Mouse (Mus musculus) urinary bladder, adult 2 months (tissue): ENCODE measurements around the gene Lcn12. TPM values are rescaled to one million over a fixed set of nuclear protein-coding genes. Genes with fewer than 3 reads are reported as not detected.

Experiments used
- DNase-seq: peaks from one replicate; pipeline ENCODE4 v3.0.0; 2022; ENCODE audit warnings: low spot score
- polyA plus RNA-seq: library from polyadenylated mRNA; depleted of rRNA; stranded (reverse); fragments of >200 nt; gene quantifications from 2 replicates; pipeline ENCODE4 v1.2.3, GENCODE M21; 2012; rRNA removed

Lcn12 gene
- polyA plus RNA-seq, 1 experiment: not detected

- DNase-seq: no peak
Observed at GRCm38 (mm10) chr2:25460135-25460534, 33.6 kb downstream of the Lcn12 start.

- DNase-seq: no peak
Observed at GRCm38 (mm10) chr2:25458911-25459310, 34.8 kb downstream of the Lcn12 start.

- DNase-seq: no peak
Observed at GRCm38 (mm10) chr2:25457022-25457896, 36.5 kb downstream of the Lcn12 start.

- DNase-seq: no peak
Observed at GRCm38 (mm10) chr2:25456205-25456953, 37.3 kb downstream of the Lcn12 start, which contains the start of gene Clic3. Gene Clic3 (plus strand): TSS chr2:25456838.

DNA sequence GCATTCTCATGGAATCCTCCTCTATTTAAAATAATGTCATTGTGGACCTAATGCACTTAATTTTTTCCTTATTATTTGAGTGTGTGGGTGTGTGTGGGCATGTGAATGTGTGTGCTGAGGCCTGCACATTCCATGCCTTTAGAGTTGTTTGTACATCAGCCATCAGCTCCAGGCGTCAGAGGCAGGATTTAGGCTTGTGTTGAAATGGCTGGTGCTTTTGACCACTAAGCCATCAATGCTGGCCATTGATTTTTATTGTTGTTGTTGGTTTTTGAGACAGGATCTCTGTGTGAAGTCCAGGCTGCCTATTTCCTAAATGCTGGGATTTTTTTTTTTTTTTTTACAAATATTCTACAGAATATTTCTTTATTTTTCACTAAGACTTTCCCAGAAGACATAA lies 40.8 kb downstream of the Lcn12 start:
- DNase-seq: no peak

GRCm38 (mm10) chr2:25450853-25451647 lies 42.7 kb downstream of the Lcn12 start:
- DNase-seq: no peak

DNA sequence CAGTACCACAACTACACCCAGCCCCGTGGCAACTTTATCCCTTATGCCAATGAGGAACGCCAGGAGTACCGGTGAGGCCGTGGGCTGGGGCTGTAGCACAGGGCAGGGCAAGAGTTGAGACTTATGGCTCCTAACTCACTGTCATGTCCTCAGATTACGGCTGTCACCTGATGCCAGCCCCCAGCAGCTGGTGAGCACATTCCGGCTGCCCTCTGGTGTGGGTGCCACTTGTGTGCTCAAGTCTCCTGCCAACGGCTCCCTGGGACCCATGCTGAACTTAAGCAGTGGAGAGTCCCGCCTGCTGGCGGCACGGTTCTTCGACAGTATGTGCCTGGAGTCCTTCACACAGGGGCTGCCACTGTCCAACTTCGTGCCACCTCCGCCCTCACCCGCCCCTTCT lies 51.0 kb downstream of the Lcn12 start:
- DNase-seq: no peak

- no peak for DNase-seq
Observed at GRCm38 (mm10) chr2:25441067-25441466, 52.6 kb downstream of the Lcn12 start.

Other genes with a start within 250 kb of the Lcn12 start
- gene AL732309.1, start 247.0 kb downstream of the Lcn12 start, polyA plus RNA-seq: 21.0 and 23.8 TPM in 2 replicates
- 30.7 and 34.2 TPM in 2 replicates for gene Tmem203, start 238.5 kb downstream of the Lcn12 start, polyA plus RNA-seq
- gene Tprn, start 231.3 kb downstream of the Lcn12 start, polyA plus RNA-seq: 8.0 and 13.6 TPM in 2 replicates
- gene Ssna1, start 221.5 kb downstream of the Lcn12 start, polyA plus RNA-seq: 58.8 and 84.8 TPM in 2 replicates
- 84.5 and 88.3 TPM in 2 replicates for gene Anapc2, start 221.4 kb downstream of the Lcn12 start, polyA plus RNA-seq
- not detected in 2 replicates for gene Tmem210, start 205.8 kb downstream of the Lcn12 start, polyA plus RNA-seq
- 7.0 and 8.2 TPM in 2 replicates for gene Lrrc26, start 204.0 kb downstream of the Lcn12 start, polyA plus RNA-seq
- gene Grin1, start 174.7 kb downstream of the Lcn12 start, polyA plus RNA-seq: 1.1 TPM in 2 replicates
- gene Man1b1, start 161.6 kb downstream of the Lcn12 start, polyA plus RNA-seq: 15.2 and 22.8 TPM in 2 replicates
- gene Dpp7, start 137.6 kb downstream of the Lcn12 start, polyA plus RNA-seq: 36.0 and 37.3 TPM in 2 replicates
- gene Uap1l1, start 128.2 kb downstream of the Lcn12 start, polyA plus RNA-seq: 36.8 and 38.3 TPM in 2 replicates
- gene Sapcd2, start 121.6 kb downstream of the Lcn12 start, polyA plus RNA-seq: 1.6 and 2.5 TPM in 2 replicates
- gene Entpd2, start 98.0 kb downstream of the Lcn12 start, polyA plus RNA-seq: 104 and 107 TPM in 2 replicates
- gene Npdc1, start 94.6 kb downstream of the Lcn12 start, polyA plus RNA-seq: 103 and 126 TPM in 2 replicates
- gene Fut7, start 70.6 kb downstream of the Lcn12 start, polyA plus RNA-seq: 0.19 and 0.29 TPM in 2 replicates
- 6.3 and 16.4 TPM in 2 replicates for gene Abca2, start 65.2 kb downstream of the Lcn12 start, polyA plus RNA-seq
- 0.69 and 2.2 TPM in 2 replicates for gene Clic3, start 37.1 kb downstream of the Lcn12 start, polyA plus RNA-seq
- gene Paxx, start 32.8 kb downstream of the Lcn12 start, polyA plus RNA-seq: 50.8 and 61.1 TPM in 2 replicates
- 0.38 and 0.74 TPM in 2 replicates for gene Ptgds, start 23.9 kb downstream of the Lcn12 start, polyA plus RNA-seq
- 15.1 and 36.1 TPM in 2 replicates for gene Fbxw5, start 6.8 kb upstream of the Lcn12 start, polyA plus RNA-seq
- 2.3 and 2.4 TPM in 2 replicates for gene C8g, start 7.8 kb upstream of the Lcn12 start, polyA plus RNA-seq
- 15.5 and 15.7 TPM in 2 replicates for gene Traf2, start 53.0 kb upstream of the Lcn12 start, polyA plus RNA-seq
- gene Edf1, start 63.9 kb upstream of the Lcn12 start, polyA plus RNA-seq: 222 and 224 TPM in 2 replicates
- 1.3 and 1.4 TPM in 2 replicates for gene Mamdc4, start 80.9 kb upstream of the Lcn12 start, polyA plus RNA-seq
- gene Phpt1, start 81.3 kb upstream of the Lcn12 start, polyA plus RNA-seq: 64.2 and 75.6 TPM in 2 replicates
- gene Ajm1, start 87.8 kb upstream of the Lcn12 start, polyA plus RNA-seq: 0.47 and 0.57 TPM in 2 replicates
- 66.5 and 73.8 TPM in 2 replicates for gene Rabl6, start 114.6 kb upstream of the Lcn12 start, polyA plus RNA-seq
- not detected in 2 replicates for gene Ccdc183, start 123.8 kb upstream of the Lcn12 start, polyA plus RNA-seq
- 55.4 and 59.7 TPM in 2 replicates for gene Tmem141, start 128.1 kb upstream of the Lcn12 start, polyA plus RNA-seq
- 22.9 and 30.6 TPM in 2 replicates for gene Fcna, start 134.1 kb upstream of the Lcn12 start, polyA plus RNA-seq
- gene Lcn8, start 159.2 kb upstream of the Lcn12 start, polyA plus RNA-seq: 0.94 and 1.8 TPM in 2 replicates
- gene Lcn5, start 164.0 kb upstream of the Lcn12 start, polyA plus RNA-seq: 0.32 TPM in 1 of 2 replicates, not detected in the other
- 0.36 and 0.63 TPM in 2 replicates for gene Lcn6, start 182.9 kb upstream of the Lcn12 start, polyA plus RNA-seq
- gene Lcn10, start 188.8 kb upstream of the Lcn12 start, polyA plus RNA-seq: 0.06 TPM in 1 of 2 replicates, not detected in the other
- not detected in 2 replicates for gene Obp2a, start 206.1 kb upstream of the Lcn12 start, polyA plus RNA-seq
- gene Bmyc, start 212.8 kb upstream of the Lcn12 start, polyA plus RNA-seq: 30.9 and 41.7 TPM in 2 replicates
- not detected in 2 replicates for gene Obp2b, start 243.1 kb upstream of the Lcn12 start, polyA plus RNA-seq